Mouse (Mus musculus) neutrophil, adult 65 days (primary cell): ENCODE measurements around the gene Megf9. TPM values are rescaled to one million over a fixed set of nuclear protein-coding genes. Genes with fewer than 3 reads are reported as not detected.

ENCODE experiments used
- total RNA-seq: library from RNA; stranded (reverse); gene quantifications from 2 replicates; pipeline ENCODE4 v1.2.4, GENCODE M21; 2023

Megf9 gene
- 168 and 190 TPM in 2 replicates for total RNA-seq

DNA sequence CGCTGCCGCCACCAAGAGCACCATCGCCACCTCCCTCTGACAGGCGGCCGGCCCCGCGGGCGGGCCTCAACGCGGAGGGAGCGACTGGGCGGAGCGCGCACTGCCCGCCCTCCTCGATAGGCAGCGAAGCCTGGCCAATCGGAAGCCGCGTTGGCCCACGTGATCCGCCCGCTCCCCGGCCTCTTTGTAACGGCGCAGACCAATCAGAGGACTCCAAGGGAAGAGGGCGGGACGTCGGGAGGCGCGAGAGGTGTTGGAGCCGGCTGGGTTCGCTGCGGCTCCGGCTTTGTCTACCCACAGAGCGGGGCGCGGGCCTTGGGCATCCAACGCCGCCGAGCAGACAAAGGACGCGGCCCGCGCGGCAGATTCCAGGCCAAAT is at the start of gene Megf9:
Gene Megf9 (minus strand): TSS at position 105 of the 379 bp plus-strand sequence.

DNA sequence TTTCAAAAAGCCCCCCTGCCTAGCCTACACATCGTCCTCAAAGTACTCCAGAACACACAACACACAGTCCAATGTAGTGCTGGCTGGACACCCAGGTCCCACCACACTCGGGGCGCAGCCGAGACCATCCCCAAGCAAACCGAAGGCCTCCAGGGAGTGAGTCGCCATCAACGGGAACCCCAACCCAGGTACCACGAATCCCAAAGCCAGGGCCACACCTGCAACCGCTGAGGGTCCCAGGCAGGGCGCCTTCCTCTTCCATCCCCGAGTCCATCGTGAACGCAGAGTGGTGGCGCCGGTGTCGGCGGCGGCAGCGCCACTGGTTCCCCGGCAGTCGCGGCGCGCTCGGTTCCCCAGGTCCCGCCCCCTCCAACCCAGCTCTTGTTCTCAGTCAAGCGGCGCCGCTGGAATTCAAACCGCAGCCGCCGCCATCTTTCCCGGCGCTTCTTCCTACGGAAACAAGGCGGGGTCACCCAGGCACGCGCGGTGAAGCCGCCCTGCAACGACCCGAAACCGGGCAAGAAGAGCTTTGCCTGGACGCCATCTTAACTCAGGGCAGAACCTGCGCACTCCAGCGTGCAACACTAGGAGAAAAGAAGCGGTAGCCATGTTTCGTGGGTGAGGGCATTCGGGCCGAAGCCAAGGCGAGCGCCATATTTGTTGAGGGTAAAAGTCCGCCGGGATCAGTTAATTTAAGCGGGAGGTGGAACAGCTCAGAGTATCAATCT is 124.6 kb downstream of the Megf9 start, which contains the start of gene Cdk5rap2:
Gene Cdk5rap2 (minus strand): TSS at position 450 of the 728 bp plus-strand sequence.

Other genes starting within 250 kb of the Megf9 start
- gene Cdk5rap2, start 124.6 kb downstream of the Megf9 start, total RNA-seq, result 15.5 and 26.3 TPM in 2 replicates